Mouse (Mus musculus) heart, postnatal 0 days (tissue): ENCODE results near the gene Agl. TPM values are rescaled to one million over a fixed set of nuclear protein-coding genes. Genes with fewer than 3 reads are reported as not detected.

Experiments
- ATAC-seq: fragments of 200-750 bp; cut with Nextera tagmentation; 2 replicates; pipeline ENCODE4 v1.8.0; 2017; ENCODE audit warnings: low read depth, moderate number of reproducible peaks, moderate library complexity; ENCODE audit not compliant: insufficient read depth
- DNase-seq: peaks from one replicate; pipeline ENCODE4 v3.0.0-alpha.2; 2016; ENCODE audit warnings: low spot score
- H3K27ac ChIP-seq: fragments of 300-500 bp; sonication (generic); 2 replicates; pipeline ENCODE4 v1.5.1; 2014; ENCODE audit warnings: low read depth, mild to moderate bottlenecking
- H3K27me3 ChIP-seq: fragments of 300-500 bp; sonication (generic); 2 replicates; pipeline ENCODE4 v1.6.1; 2014; ENCODE audit warnings: low read length, mixed read lengths; ENCODE audit not compliant: control insufficient read depth, insufficient read depth
- H3K36me3 ChIP-seq: fragments of 300-500 bp; sonication (generic); replicated peaks from 2 replicates; pipeline ENCODE4 v1.6.1; 2014; ENCODE audit warnings: low read length, mixed read lengths; ENCODE audit not compliant: control insufficient read depth, insufficient read depth
- H3K4me1 ChIP-seq: fragments of 300-500 bp; sonication (generic); 2 replicates; pipeline ENCODE4 v1.6.1; 2014; ENCODE audit warnings: antibody characterized with exemption; ENCODE audit not compliant: control insufficient read depth, insufficient read depth
- H3K4me2 ChIP-seq: fragments of 300-500 bp; sonication (generic); 2 replicates; pipeline ENCODE4 v1.6.1; 2014; ENCODE audit warnings: low read depth, mild to moderate bottlenecking, low read length, moderate library complexity
- H3K4me3 ChIP-seq: fragments of 300-500 bp; sonication (generic); 2 replicates; pipeline ENCODE4 v1.5.1; 2014; ENCODE audit warnings: low read depth, low read length
- H3K9ac ChIP-seq: fragments of 300-500 bp; sonication (generic); replicated peaks from 2 replicates; pipeline ENCODE4 v1.6.1; 2014; ENCODE audit warnings: low read depth, low read length, mixed read lengths
- H3K9me3 ChIP-seq: fragments of 300-500 bp; sonication (generic); replicated peaks from 2 replicates; pipeline ENCODE4 v1.6.1; 2016; ENCODE audit warnings: low read length; ENCODE audit not compliant: control insufficient read depth
- CTCF ChIP-seq: IDR thresholded peaks from 2 replicates; pipeline ENCODE4 v1.5.1; 2016; ENCODE audit warnings: antibody characterized with exemption, control low read depth, low read depth
- EP300 ChIP-seq: IDR thresholded peaks from 2 replicates; pipeline ENCODE4 v1.6.1; 2016; ENCODE audit warnings: antibody characterized with exemption, low read depth
- WGBS: fragments of 180-500 bp; shearing (Covaris S2); extraction: QIAGEN DNeasy Blood & Tissue Kit; methylation state at CpG from one replicate; pipeline ENCODE4 v1.1.7; 2014; 5-methylcytosine and 5-hydroxymethylcytosine counted together
- polyA plus RNA-seq: library from polyadenylated mRNA; unstranded; fragments of >200 nt; fragmentation: Nextera tagmentation; extraction: Ambion mirVana; gene quantifications from 2 replicates; pipeline ENCODE4 v1.2.1, GENCODE M21; 2015
- total RNA-seq: library from RNA; depleted of rRNA; stranded (reverse); fragments of >200 nt; gene quantifications from 2 replicates; pipeline ENCODE4 v1.2.3, GENCODE M21; 2014; ENCODE audit warnings: low replicate concordance

Gene Agl
- total and polyA plus RNA-seq, 2 experiments from 2014 or later: 75.0 to 242 TPM

- Histone ChIP-seq H3K27me3 (no peaks in the 10 kb centered on the region), H3K9me3 (no peaks in the 10 kb centered on the region), H3K27ac (no peak overlapping the region), H3K4me1 (peaks cover 4% of the 10 kb centered on the region; the same call in 1 of the 2 replicates), H3K9ac (no peak overlapping the region), H3K36me3 (no peaks in the 10 kb centered on the region), H3K4me3 (no peak overlapping the region), H3K4me2 (no peak overlapping the region)
- TF ChIP-seq CTCF: no peak; the same call in 1 of the 2 replicates
- TF ChIP-seq EP300: no peak
- no peak for DNase-seq
- WGBS: 37% methylated on average over 5 of the region's 5 CpGs
- no peak for ATAC-seq
These were observed 23.4 kb upstream of the Agl start for GRCm38 (mm10) chr3:116831324-116831723.

GRCm38 (mm10) chr3:116829274-116829920 is 21.4 kb upstream of the Agl start:
- no peak overlapping the region for H3K4me2 ChIP-seq
- no peaks in the 10 kb centered on the region for H3K9me3 ChIP-seq
- H3K9ac ChIP-seq: no peak overlapping the region
- H3K27ac ChIP-seq: no peak overlapping the region
- TF ChIP-seq CTCF: no peak
- TF ChIP-seq EP300: no peak
- DNase-seq: no peak
- 82% methylated on average over 10 of the region's 10 CpGs for WGBS
- H3K27me3 ChIP-seq: no peaks in the 10 kb centered on the region
- ATAC-seq: no peak
- H3K4me1 ChIP-seq: peaks cover 4% of the 10 kb centered on the region; the same call in 1 of the 2 replicates
- H3K4me3 ChIP-seq: no peak overlapping the region
- no peaks in the 10 kb centered on the region for H3K36me3 ChIP-seq

- Histone ChIP-seq H3K27ac (no peak overlapping the region), H3K36me3 (no peaks in the 10 kb centered on the region), H3K27me3 (no peaks in the 10 kb centered on the region), H3K4me1 (no peaks in the 10 kb centered on the region), H3K4me2 (no peak overlapping the region), H3K9me3 (no peaks in the 10 kb centered on the region), H3K9ac (no peak overlapping the region), H3K4me3 (no peak overlapping the region)
- no peak for DNase-seq
- TF ChIP-seq EP300 (no peak), CTCF (no peak)
- ATAC-seq: no peak
- WGBS: 68% methylated on average over 4 of the region's 4 CpGs
These were observed 18.7 kb upstream of the Agl start for GRCm38 (mm10) chr3:116826471-116827215.

GRCm38 (mm10) chr3:116817231-116817630 is 9.3 kb upstream of the Agl start:
- DNase-seq: no peak
- H3K4me1 ChIP-seq: peaks cover 13% of the 10 kb centered on the region; the same call in 1 of the 2 replicates
- no peaks in the 10 kb centered on the region for H3K27me3 ChIP-seq
- no peak overlapping the region for H3K27ac ChIP-seq
- H3K4me2 ChIP-seq: no peak overlapping the region
- H3K9ac ChIP-seq: no peak overlapping the region
- no peaks in the 10 kb centered on the region for H3K36me3 ChIP-seq
- TF ChIP-seq CTCF: no peak
- ATAC-seq: no peak
- no peak overlapping the region for H3K4me3 ChIP-seq
- no peaks in the 10 kb centered on the region for H3K9me3 ChIP-seq
- 94% methylated on average over 6 of the region's 7 CpGs for WGBS

- Histone ChIP-seq H3K36me3 (no peaks in the 10 kb centered on the region), H3K9ac (no peak overlapping the region), H3K4me3 (no peak overlapping the region), H3K27me3 (no peaks in the 10 kb centered on the region), H3K9me3 (no peaks in the 10 kb centered on the region), H3K27ac (0 out of 2 replicates have a peak overlapping the region, but pooled peaks have one; percentile 5), H3K4me1 (peaks cover 17% of the 10 kb centered on the region; the same call in 1 of the 2 replicates), H3K4me2 (no peak overlapping the region)
- ATAC-seq: no peak; the same call in 1 of the 2 replicates
- TF ChIP-seq CTCF (no peak), EP300 (no peak)
- 46% methylated on average over 3 of the region's 3 CpGs for WGBS
- no peak for DNase-seq
These were observed 8.8 kb upstream of the Agl start for GRCm38 (mm10) chr3:116816674-116817215.
